Mouse (Mus musculus) neural tube, embryonic 12.5 days (tissue): Measurements from ENCODE around the gene Srrm2. TPM values are rescaled to one million over a fixed set of nuclear protein-coding genes. Genes with fewer than 3 reads are reported as not detected.
A peak's percentile ranks its signal among the peaks of the same experiment; 100 is the strongest.

ENCODE experiments used
- ATAC-seq: fragments of 200-750 bp; cut with Nextera tagmentation; 2 replicates; pipeline ENCODE4 v1.8.0; 2017; ENCODE audit warnings: low read depth, mild to moderate bottlenecking, moderate TSS enrichment, moderate library complexity; ENCODE audit not compliant: low FRiP score
- H3K27ac ChIP-seq: fragments of 300-500 bp; sonication (generic); 2 replicates; pipeline ENCODE4 v1.5.1; 2016
- H3K27me3 ChIP-seq: fragments of 300-500 bp; sonication (generic); replicated peaks from 2 replicates; pipeline ENCODE4 v1.6.1; 2016; ENCODE audit warnings: mild to moderate bottlenecking
- H3K36me3 ChIP-seq: fragments of 300-500 bp; sonication (generic); 2 replicates; pipeline ENCODE4 v1.6.1; 2016; ENCODE audit warnings: mild to moderate bottlenecking
- H3K4me1 ChIP-seq: fragments of 300-500 bp; sonication (generic); 2 replicates; pipeline ENCODE4 v1.6.1; 2016
- H3K4me2 ChIP-seq: fragments of 300-500 bp; sonication (generic); replicated peaks from 2 replicates; pipeline ENCODE4 v1.6.1; 2016; ENCODE audit warnings: mild to moderate bottlenecking
- H3K4me3 ChIP-seq: fragments of 300-500 bp; sonication (generic); 2 replicates; pipeline ENCODE4 v1.5.1; 2016
- H3K9ac ChIP-seq: fragments of 300-500 bp; sonication (generic); 2 replicates; pipeline ENCODE4 v1.6.1; 2016; ENCODE audit warnings: mild to moderate bottlenecking
- H3K9me3 ChIP-seq: fragments of 300-500 bp; sonication (generic); 2 replicates; pipeline ENCODE4 v1.6.1; 2016; ENCODE audit warnings: mild to moderate bottlenecking
- WGBS: fragments of 180-500 bp; shearing (Covaris S2); methylation state at CpG from one replicate; pipeline ENCODE4 v1.1.7; 2016; 5-methylcytosine and 5-hydroxymethylcytosine counted together
- polyA plus RNA-seq: library from polyadenylated mRNA; unstranded; fragments of >200 nt; fragmentation: Nextera tagmentation; extraction: Ambion mirVana; gene quantifications from 2 replicates; pipeline ENCODE4 v1.2.1, GENCODE M21; 2016

Gene Srrm2
- polyA plus RNA-seq = 617 and 693 TPM in 2 replicates

- Histone ChIP-seq H3K4me2 (peak within 1 kb of the TSS; percentile 65), H3K27ac (peak within 1 kb of the TSS; percentile 82), H3K27me3 (no peaks in the 10 kb centered on the region), H3K9ac (peak within 1 kb of the TSS; percentile 69), H3K4me1 (peaks cover 13% of the 10 kb centered on the region), H3K36me3 (no peaks in the 10 kb centered on the region), H3K9me3 (no peaks in the 10 kb centered on the region), H3K4me3 (peak within 1 kb of the TSS; percentile 32)
- ATAC-seq = peak; percentile 35; the same call in 1 of the 2 replicates
- 3% methylated on average over 29 of the region's 29 CpGs for WGBS
Observed at GRCm38 (mm10) chr17:23790269-23791078, at the start of gene Srrm2. TSS of gene Srrm2 (plus strand) at chr17:23790532.

DNA sequence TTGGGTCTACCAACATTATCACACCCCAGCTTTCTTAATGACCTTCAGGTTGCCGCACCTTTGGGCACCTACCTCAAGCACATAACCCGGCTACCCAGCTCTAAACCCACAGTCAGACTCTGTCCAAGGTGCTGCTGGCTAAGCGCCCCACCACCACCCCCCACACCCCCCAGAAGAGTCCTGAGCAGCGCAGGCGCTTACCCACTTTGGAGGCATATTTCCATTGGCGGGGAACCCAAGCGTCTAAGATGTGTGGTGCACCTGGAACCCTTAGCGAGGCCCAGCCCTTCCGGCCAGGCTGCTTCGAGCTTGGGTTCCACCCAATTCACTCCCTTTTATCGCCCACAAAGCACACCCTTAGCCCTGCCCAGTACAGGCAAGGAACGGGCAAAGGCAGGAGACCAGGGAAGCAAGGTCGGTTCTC is 49.7 kb upstream of the Srrm2 start, which contains the start of gene Paqr4:
Gene Paqr4 (minus strand): TSS at position 270 of the 424 bp plus-strand sequence.
- Histone ChIP-seq H3K9me3 (no peaks in the 10 kb centered on the region), H3K4me2 (peak within 1 kb of the TSS; percentile 96), H3K27ac (peak within 1 kb of the TSS; percentile 43; the same call in 1 of the 2 replicates), H3K36me3 (peaks cover 20% of the 10 kb centered on the region), H3K27me3 (peaks cover 54% of the 10 kb centered on the region), H3K4me1 (peaks cover 31% of the 10 kb centered on the region), H3K4me3 (peak within 1 kb of the TSS; percentile 69), H3K9ac (peak within 1 kb of the TSS; percentile 82)
- peak; percentile 15; the same call in 1 of the 2 replicates for ATAC-seq
- WGBS = 6% methylated on average over 13 of the region's 13 CpGs

DNA sequence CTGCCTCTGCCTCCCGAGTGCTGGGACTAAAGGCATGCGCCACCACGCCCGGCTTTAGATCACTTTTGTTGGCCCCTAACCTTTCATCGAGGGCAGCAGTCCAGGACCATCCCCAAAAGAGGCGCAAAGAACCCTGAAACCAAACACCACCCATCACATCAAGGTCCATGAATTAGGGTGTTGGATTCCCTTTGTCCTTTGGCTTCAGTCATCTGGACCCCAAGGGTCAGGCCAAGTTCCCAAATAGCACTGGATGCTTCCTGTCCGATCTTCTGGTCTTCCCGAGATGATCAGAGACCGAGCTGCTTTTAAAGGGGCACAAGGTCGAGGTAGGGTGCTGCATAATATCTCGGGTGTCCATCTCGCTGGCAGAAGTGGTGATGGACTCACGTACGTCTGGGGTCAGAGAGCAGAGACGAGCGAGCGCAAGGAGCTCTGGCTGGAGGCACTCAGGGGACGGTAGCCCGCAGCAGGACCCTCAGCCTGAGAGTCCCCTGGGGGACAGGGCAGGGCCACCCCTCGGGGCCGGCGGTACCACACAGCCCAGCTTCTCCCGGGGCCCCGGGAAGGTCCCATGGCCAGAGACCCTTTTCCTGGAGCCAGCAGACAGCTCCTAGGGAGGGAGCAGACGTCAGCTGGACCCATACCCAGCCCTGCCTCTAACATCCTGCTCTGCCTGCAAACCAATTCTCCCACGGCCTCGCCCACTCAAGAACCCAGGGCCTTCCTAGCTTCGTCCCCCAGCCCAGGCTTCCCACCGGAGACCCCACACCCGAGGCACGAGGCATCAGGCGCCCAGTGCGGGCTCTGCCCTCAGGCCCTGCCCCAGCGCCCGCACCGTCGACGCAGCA is 48.7 kb upstream of the Srrm2 start:
- Histone ChIP-seq H3K9me3 (no peaks in the 10 kb centered on the region), H3K27ac (no peak overlapping the region), H3K9ac (no peak overlapping the region), H3K4me1 (peaks cover 38% of the 10 kb centered on the region), H3K36me3 (peaks cover 10% of the 10 kb centered on the region), H3K4me3 (peak overlapping the region; percentile 16; the same call in 1 of the 2 replicates), H3K4me2 (peak overlapping the region; percentile 52), H3K27me3 (peaks cover 64% of the 10 kb centered on the region)
- no peak for ATAC-seq
- 51% methylated on average over 38 of the region's 38 CpGs for WGBS

- no peaks in the 10 kb centered on the region for H3K9me3 ChIP-seq
- no peak overlapping the region for H3K9ac ChIP-seq
- peak overlapping the region; percentile 52 for H3K4me2 ChIP-seq
- 0 out of 2 replicates have a peak, but pooled peaks cover 4% of the 10 kb centered on the region for H3K36me3 ChIP-seq
- peaks cover 38% of the 10 kb centered on the region for H3K4me1 ChIP-seq
- WGBS = 8% methylated on average over 44 of the region's 44 CpGs
- no peak overlapping the region for H3K27ac ChIP-seq
- peak overlapping the region; percentile 16; the same call in 1 of the 2 replicates for H3K4me3 ChIP-seq
- H3K27me3 ChIP-seq = peaks cover 69% of the 10 kb centered on the region
- no peak for ATAC-seq
Observed at GRCm38 (mm10) chr17:23742210-23742793, 48.0 kb upstream of the Srrm2 start.

DNA sequence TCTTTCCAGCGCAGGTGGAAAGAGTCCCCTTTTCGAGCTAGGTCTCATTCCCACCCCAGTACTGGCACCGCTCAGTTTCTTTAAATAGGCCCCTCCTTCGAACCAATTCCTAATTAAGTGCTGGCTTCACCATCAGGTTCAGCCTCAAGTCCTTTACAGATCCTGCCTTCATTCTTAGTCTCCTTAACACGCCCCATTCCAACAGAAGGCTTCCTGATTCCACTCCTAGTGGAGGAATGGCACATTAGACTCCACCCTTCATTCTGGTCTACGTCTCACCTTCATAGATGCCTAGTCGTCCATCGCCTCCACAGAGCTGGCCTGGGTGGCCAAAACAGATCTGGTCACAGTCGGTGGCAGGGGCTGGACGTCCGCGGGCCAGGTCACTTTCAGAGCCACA is 47.4 kb upstream of the Srrm2 start:
- H3K4me1 ChIP-seq = peaks cover 38% of the 10 kb centered on the region
- H3K36me3 ChIP-seq = no peaks in the 10 kb centered on the region
- WGBS = 68% methylated on average over 12 of the region's 12 CpGs
- H3K27ac ChIP-seq = no peak overlapping the region
- H3K9ac ChIP-seq = no peak overlapping the region
- peaks cover 75% of the 10 kb centered on the region for H3K27me3 ChIP-seq
- H3K4me2 ChIP-seq = peak overlapping the region; percentile 52; the same call in 1 of the 2 replicates
- no peak for ATAC-seq
- H3K9me3 ChIP-seq = no peaks in the 10 kb centered on the region
- 0 out of 2 replicates have a peak overlapping the region, but pooled peaks have one; percentile 16 for H3K4me3 ChIP-seq

GRCm38 (mm10) chr17:23744076-23744475 is 46.3 kb upstream of the Srrm2 start:
- Histone ChIP-seq H3K36me3 (no peaks in the 10 kb centered on the region), H3K9me3 (no peaks in the 10 kb centered on the region), H3K4me3 (no peak overlapping the region), H3K27me3 (peaks cover 78% of the 10 kb centered on the region), H3K4me2 (no peak overlapping the region), H3K4me1 (peaks cover 33% of the 10 kb centered on the region), H3K27ac (no peak overlapping the region), H3K9ac (no peak overlapping the region)
- WGBS = 13% methylated on average over 8 of the region's 8 CpGs
- no peak for ATAC-seq

GRCm38 (mm10) chr17:23744651-23745050 is 45.7 kb upstream of the Srrm2 start:
- H3K27ac ChIP-seq = no peak overlapping the region
- no peaks in the 10 kb centered on the region for H3K9me3 ChIP-seq
- no peak for ATAC-seq
- H3K4me3 ChIP-seq = no peak overlapping the region; the same call in 1 of the 2 replicates
- H3K27me3 ChIP-seq = peaks cover 75% of the 10 kb centered on the region
- no peaks in the 10 kb centered on the region; the same call in 1 of the 2 replicates for H3K36me3 ChIP-seq
- peak overlapping the region; percentile 70 for H3K4me2 ChIP-seq
- peaks cover 28% of the 10 kb centered on the region for H3K4me1 ChIP-seq
- no peak overlapping the region for H3K9ac ChIP-seq
- WGBS = 2% methylated on average over 14 of the region's 14 CpGs

- H3K4me3 ChIP-seq = peak within 1 kb of the TSS; percentile 32
Observed at GRCm38 (mm10) chr17:23745301-23746251, 44.8 kb upstream of the Srrm2 start, which contains the start of gene Kremen2. TSS of gene Kremen2 (minus strand) at chr17:23745833.

DNA sequence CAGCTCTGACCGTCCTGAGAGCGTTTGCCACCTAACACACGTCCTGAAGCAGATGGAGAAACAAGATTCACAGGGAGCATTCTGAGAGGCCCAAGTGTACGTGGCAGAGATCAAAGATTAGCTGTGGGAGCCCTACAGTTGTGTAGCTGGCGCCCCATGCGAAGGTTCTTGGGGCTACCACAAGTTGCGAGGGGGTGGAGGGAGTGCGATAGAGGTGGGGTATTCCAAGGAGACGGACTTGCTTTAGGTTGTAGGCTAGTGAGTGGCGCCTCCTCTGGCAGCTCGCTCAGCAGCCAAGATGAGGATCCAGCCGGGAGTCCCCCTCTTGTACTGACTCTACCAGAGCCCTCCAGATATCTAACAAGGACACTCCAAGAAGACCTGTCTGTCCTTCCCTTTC is 44.0 kb upstream of the Srrm2 start:
- Histone ChIP-seq H3K36me3 (peaks cover 6% of the 10 kb centered on the region), H3K9me3 (no peaks in the 10 kb centered on the region), H3K27me3 (peaks cover 67% of the 10 kb centered on the region), H3K9ac (no peak overlapping the region), H3K4me1 (peaks cover 22% of the 10 kb centered on the region), H3K4me2 (peak overlapping the region; percentile 70), H3K4me3 (no peak overlapping the region), H3K27ac (no peak overlapping the region)
- no peak for ATAC-seq
- 3% methylated on average over 12 of the region's 12 CpGs for WGBS

More at GRCm38 (mm10) chr17:23745301-23746251, 44.8 kb upstream of the Srrm2 start, which contains the start of gene Kremen2:
- Histone ChIP-seq H3K9me3 (no peaks in the 10 kb centered on the region), H3K27ac (no peak within 1 kb of the TSS), H3K4me1 (peaks cover 26% of the 10 kb centered on the region), H3K36me3 (peaks cover 4% of the 10 kb centered on the region), H3K27me3 (peaks cover 74% of the 10 kb centered on the region), H3K9ac (peak within 1 kb of the TSS; percentile 40), H3K4me2 (peak within 1 kb of the TSS; percentile 70)
- WGBS = under 1% methylated on average over 37 of the region's 45 CpGs
- ATAC-seq = peak; percentile 19; the same call in 1 of the 2 replicates

GRCm38 (mm10) chr17:23746767-23747166 is 43.6 kb upstream of the Srrm2 start:
- no peak overlapping the region for H3K4me2 ChIP-seq
- ATAC-seq = no peak

More at GRCm38 (mm10) chr17:23746767-23747166, 43.6 kb upstream of the Srrm2 start:
- Histone ChIP-seq H3K9ac (no peak overlapping the region), H3K27me3 (peaks cover 62% of the 10 kb centered on the region), H3K4me1 (peaks cover 22% of the 10 kb centered on the region), H3K36me3 (peaks cover 10% of the 10 kb centered on the region), H3K4me3 (no peak overlapping the region), H3K9me3 (no peaks in the 10 kb centered on the region), H3K27ac (no peak overlapping the region)
- WGBS = 83% methylated on average over 3 of the region's 3 CpGs
